Mouse (Mus musculus) MEL (cell line): ENCODE results near the gene 4930568D16Rik. TPM values are rescaled to one million over a fixed set of nuclear protein-coding genes. Genes with fewer than 3 reads are reported as not detected.

Experiments
- DNase-seq: peaks from one replicate; pipeline ENCODE4 v3.0.0; 2011; ENCODE audit warnings: low read depth, low spot score
- H3K27ac ChIP-seq: 2 replicates; pipeline ENCODE4 v1.5.1; 2012; ENCODE audit warnings: low read depth, mild to moderate bottlenecking, control low read depth, low read length, moderate library complexity; ENCODE audit not compliant: control insufficient read depth
- H3K27me3 ChIP-seq, 2 experiments: fragments of 150-350 bp in 1 of 2; sonication (generic) in 1 of 2; 2 replicates each; pipeline ENCODE4 v1.6.1; 2012; ENCODE audit warnings: low read length in 2 of 2, mild to moderate bottlenecking in 2 of 2, improper control_type of control experiment in 1 of 2, moderate library complexity in 1 of 2; ENCODE audit not compliant: insufficient read depth in 2 of 2, control insufficient read depth in 1 of 2
- H3K36me3 ChIP-seq, 2 experiments: 2 replicates each; pipeline ENCODE4 v1.6.1; 2012 to 2014; ENCODE audit warnings: low read length in 2 of 2, improper control_type of control experiment in 1 of 2, inconsistent platforms in 1 of 2, mild to moderate bottlenecking in 1 of 2; ENCODE audit not compliant: insufficient read depth in 2 of 2, control insufficient read depth in 1 of 2
- H3K4me1 ChIP-seq, 2 experiments: fragments of 150-350 bp in 1 of 2; sonication (generic) in 1 of 2; 2 replicates each; pipeline ENCODE4 v1.6.1; 2012; ENCODE audit warnings: low read length in 2 of 2, improper control_type of control experiment in 1 of 2, mild to moderate bottlenecking in 1 of 2; ENCODE audit not compliant: insufficient read depth in 2 of 2, control insufficient read depth in 1 of 2
- H3K4me3 ChIP-seq, 2 experiments: fragments of 150-350 bp in 1 of 2; sonication (generic) in 1 of 2; 2 replicates each; pipeline ENCODE4 v1.5.1; 2012; ENCODE audit warnings: low read depth in 2 of 2, low read length in 2 of 2, mild to moderate bottlenecking in 2 of 2, moderate library complexity in 2 of 2, control low read depth in 1 of 2, improper control_type of control experiment in 1 of 2; ENCODE audit not compliant: control insufficient read depth in 1 of 2, insufficient read depth in 1 of 2
- H3K79me2 ChIP-seq: 2 replicates; pipeline ENCODE4 v1.6.1; 2012; ENCODE audit warnings: mild to moderate bottlenecking, low read length, moderate library complexity; ENCODE audit not compliant: control insufficient read depth, poor library complexity, insufficient read depth
- H3K9ac ChIP-seq: 2 replicates; pipeline ENCODE4 v1.6.1; 2012; ENCODE audit warnings: low read depth, mild to moderate bottlenecking, control low read depth, low read length, moderate library complexity; ENCODE audit not compliant: control insufficient read depth, poor library complexity, severe bottlenecking
- H3K9me3 ChIP-seq: fragments of 150-350 bp; sonication (generic); replicated peaks from 2 replicates; pipeline ENCODE4 v1.6.1; 2012; ENCODE audit warnings: mild to moderate bottlenecking, low read length, improper control_type of control experiment, moderate library complexity; ENCODE audit not compliant: insufficient read depth
- CHD2 ChIP-seq: IDR thresholded peaks from 2 replicates; pipeline ENCODE4 v1.6.1; 2011; ENCODE audit warnings: low read length, improper control_type of control experiment
- CTCF ChIP-seq, 3 experiments: IDR thresholded peaks in 2 of 3; conservative IDR thresholded peaks in 1 of 3; 2 replicates each; pipeline ENCODE4 v1.5.1; 2011 to 2012; ENCODE audit warnings: low read length in 3 of 3, low read depth in 2 of 3, mild to moderate bottlenecking in 2 of 3, improper control_type of control experiment in 1 of 3, inconsistent platforms in 1 of 3, mixed read lengths in 1 of 3, moderate library complexity in 1 of 3; ENCODE audit not compliant: control insufficient read depth in 1 of 3, insufficient read depth in 1 of 3, poor library complexity in 1 of 3, severe bottlenecking in 1 of 3
- E2F4 ChIP-seq: IDR thresholded peaks from 2 replicates; pipeline ENCODE4 v1.6.1; 2011; ENCODE audit warnings: low read depth, low read length, improper control_type of control experiment, borderline replicate concordance
- EP300 ChIP-seq, 2 experiments: IDR thresholded peaks; 2 replicates each; pipeline ENCODE4 v1.6.1; 2011; ENCODE audit warnings: improper control_type of control experiment in 2 of 2, low read length in 2 of 2, low read depth in 1 of 2, mild to moderate bottlenecking in 1 of 2
- ETS1 ChIP-seq: IDR thresholded peaks from 2 replicates; pipeline ENCODE4 v1.6.1; 2012; ENCODE audit warnings: low read depth, mild to moderate bottlenecking, inconsistent platforms, low read length, improper control_type of control experiment, moderate library complexity
- GATA1 ChIP-seq: IDR thresholded peaks from 2 replicates; pipeline ENCODE4 v1.6.1; 2011; ENCODE audit warnings: low read depth, low read length, improper control_type of control experiment
- HCFC1 ChIP-seq: IDR thresholded peaks from 2 replicates; pipeline ENCODE4 v1.6.1; 2012; ENCODE audit warnings: low read depth, mild to moderate bottlenecking, inconsistent platforms, low read length, improper control_type of control experiment, moderate library complexity
- KAT2A ChIP-seq: conservative IDR thresholded peaks from 2 replicates; pipeline ENCODE4 v1.6.1; 2012; ENCODE audit warnings: low read depth, low read length, improper control_type of control experiment, inconsistent platforms
- MEF2A ChIP-seq: IDR thresholded peaks from 2 replicates; pipeline ENCODE4 v1.6.1; 2014; ENCODE audit warnings: low read depth, mild to moderate bottlenecking, inconsistent platforms, low read length, improper control_type of control experiment; ENCODE audit not compliant: poor library complexity, insufficient replicate concordance, severe bottlenecking; ENCODE audit errors: extremely low read depth
- MXI1 ChIP-seq: IDR thresholded peaks from 2 replicates; pipeline ENCODE4 v1.6.1; 2011; ENCODE audit warnings: mild to moderate bottlenecking, low read depth, low read length, improper control_type of control experiment
- MYC ChIP-seq: IDR thresholded peaks from 2 replicates; pipeline ENCODE4 v1.6.1; 2011; ENCODE audit warnings: low read depth, mild to moderate bottlenecking, low read length, improper control_type of control experiment, moderate library complexity
- NELFE ChIP-seq: IDR thresholded peaks from 2 replicates; pipeline ENCODE4 v1.6.1; 2011; ENCODE audit warnings: low read depth, low read length, improper control_type of control experiment
- NRF1 ChIP-seq: IDR thresholded peaks from 2 replicates; pipeline ENCODE4 v1.6.1; 2014; ENCODE audit warnings: low read depth, mild to moderate bottlenecking, inconsistent platforms, low read length, improper control_type of control experiment, moderate library complexity; ENCODE audit not compliant: poor library complexity, insufficient read depth, severe bottlenecking
- POLR2A ChIP-seq, 2 experiments: IDR thresholded peaks; 2 replicates each; pipeline ENCODE4 v1.6.1; 2011 to 2012; ENCODE audit warnings: low read length in 2 of 2, mild to moderate bottlenecking in 2 of 2, control low read depth in 1 of 2, improper control_type of control experiment in 1 of 2, low read depth in 1 of 2, moderate library complexity in 1 of 2; ENCODE audit not compliant: control insufficient read depth in 1 of 2, insufficient read depth in 1 of 2, poor library complexity in 1 of 2
- POLR2AphosphoS2 ChIP-seq: IDR thresholded peaks from 2 replicates; pipeline ENCODE4 v1.6.1; 2011; ENCODE audit warnings: low read length, improper control_type of control experiment
- RCOR1 ChIP-seq: IDR thresholded peaks from 2 replicates; pipeline ENCODE4 v1.6.1; 2012; ENCODE audit warnings: low read depth, mild to moderate bottlenecking, inconsistent platforms, low read length, improper control_type of control experiment
- SIN3A ChIP-seq: IDR thresholded peaks from 2 replicates; pipeline ENCODE4 v1.6.1; 2012; ENCODE audit warnings: low read length, improper control_type of control experiment, inconsistent platforms
- TAL1 ChIP-seq: IDR thresholded peaks from 2 replicates; pipeline ENCODE4 v1.6.1; 2012; ENCODE audit warnings: mild to moderate bottlenecking, inconsistent platforms, low read length, moderate library complexity, mixed read lengths
- TBP ChIP-seq: IDR thresholded peaks from 2 replicates; pipeline ENCODE4 v1.8.0; 2011; ENCODE audit warnings: low read depth, low read length, improper control_type of control experiment
- TCF12 ChIP-seq: IDR thresholded peaks from 2 replicates; pipeline ENCODE4 v1.6.1; 2014; ENCODE audit warnings: low read depth, mild to moderate bottlenecking, inconsistent platforms, low read length, improper control_type of control experiment, moderate library complexity
- UBTF ChIP-seq: IDR thresholded peaks from 2 replicates; pipeline ENCODE4 v1.6.1; 2012; ENCODE audit warnings: low read depth, mild to moderate bottlenecking, inconsistent platforms, low read length, improper control_type of control experiment, moderate library complexity, borderline replicate concordance; ENCODE audit not compliant: insufficient read depth
- USF1 ChIP-seq: IDR thresholded peaks from 2 replicates; pipeline ENCODE4 v1.6.1; 2014; ENCODE audit warnings: low read depth, mild to moderate bottlenecking, inconsistent platforms, low read length, improper control_type of control experiment, moderate library complexity
- USF2 ChIP-seq, 2 experiments: IDR thresholded peaks; 2 replicates each; pipeline ENCODE4 v1.6.1; 2011 to 2012; ENCODE audit warnings: improper control_type of control experiment in 2 of 2, low read length in 2 of 2, borderline replicate concordance in 1 of 2, inconsistent platforms in 1 of 2, low read depth in 1 of 2, mild to moderate bottlenecking in 1 of 2; ENCODE audit not compliant: insufficient read depth in 1 of 2
- ZKSCAN1 ChIP-seq: IDR thresholded peaks from 2 replicates; pipeline ENCODE4 v1.6.1; 2012; ENCODE audit warnings: low read depth, mild to moderate bottlenecking, inconsistent platforms, low read length, improper control_type of control experiment, moderate library complexity
- ZMIZ1 ChIP-seq: IDR thresholded peaks from 2 replicates; pipeline ENCODE4 v1.6.1; 2012; ENCODE audit warnings: low read depth, mild to moderate bottlenecking, inconsistent platforms, low read length, improper control_type of control experiment, moderate library complexity
- polyA plus RNA-seq, 2 experiments: library from polyadenylated mRNA; stranded (reverse) in 1 of 2; unstranded in 1 of 2; fragments of >175 nt in 1 of 2; fragments of >200 nt in 1 of 2; gene quantifications; 2 replicates each; pipeline versions ENCODE4 v1.2.1 to v1.2.4; 2012; ENCODE audit warnings: low replicate concordance in 2 of 2, low read depth in 1 of 2; ENCODE audit not compliant: insufficient read length in 2 of 2, insufficient read depth in 1 of 2, missing spikeins in 1 of 2
- total RNA-seq: library from RNA; depleted of rRNA; stranded (reverse); fragments of 300-350 nt; gene quantifications from 2 replicates; pipeline ENCODE4 v1.2.3, GENCODE M21; 2012

The 4930568D16Rik gene
- total and polyA plus RNA-seq, 3 experiments: not detected

DNA sequence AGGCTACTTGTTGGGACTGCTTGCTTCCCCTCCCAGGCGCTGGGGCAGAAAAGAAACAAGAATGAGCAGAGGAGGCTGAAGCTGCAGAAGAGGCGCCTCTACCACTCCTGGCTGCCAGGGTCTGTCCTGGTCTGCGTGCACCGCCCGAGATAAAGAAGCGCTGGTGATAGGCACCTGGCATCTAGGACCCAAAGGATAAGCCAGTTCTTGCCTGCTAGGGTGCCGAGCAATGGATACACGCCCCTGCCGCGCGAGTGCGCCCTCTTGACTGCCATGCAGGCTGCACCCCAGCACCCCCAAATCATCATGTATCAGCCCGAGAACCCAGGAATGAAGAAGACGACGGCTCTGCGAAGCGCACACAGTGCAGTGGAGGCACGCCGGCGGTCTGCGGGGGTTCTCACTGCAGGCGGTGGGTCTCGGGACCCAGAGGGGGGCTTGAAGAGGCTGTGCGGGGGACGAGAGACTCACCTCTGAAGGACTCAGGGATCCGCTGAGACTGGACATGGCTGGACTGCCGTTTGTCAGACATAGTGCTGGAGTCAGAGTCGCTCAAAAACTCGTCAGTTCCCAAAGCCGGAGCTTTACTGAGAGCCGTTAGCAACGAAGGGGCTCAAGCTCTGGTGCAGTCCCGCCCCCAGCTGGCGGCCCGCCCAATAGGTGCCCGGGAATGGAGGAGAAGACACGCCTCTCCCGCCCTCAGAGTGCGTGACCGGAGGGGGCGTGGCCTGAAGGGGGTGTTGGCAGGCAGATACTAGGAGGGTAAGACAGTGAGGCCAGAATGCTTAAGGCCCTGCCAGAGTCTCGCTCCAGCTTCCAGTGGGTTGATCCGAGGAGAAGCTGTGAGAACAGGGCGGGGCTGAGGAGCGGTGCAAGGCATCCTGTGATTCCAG lies 30.9 kb downstream of the 4930568D16Rik start, which contains the start of gene Stom:
Gene Stom (minus strand): TSS at position 589 of the 893 bp plus-strand sequence.
- Histone ChIP-seq H3K4me3 (peak within 1 kb of the TSS; percentile 73 to 79), H3K79me2 (peaks cover 6% of the 10 kb centered on the region), H3K27me3 (no peaks in the 10 kb centered on the region), H3K36me3 (peaks cover 0 to 26% of the 10 kb centered on the region in 2 experiments; a peak in 2 of 4 replicates), H3K27ac (peak within 1 kb of the TSS; percentile 92), H3K9ac (peak within 1 kb of the TSS; percentile 79), H3K9me3 (no peaks in the 10 kb centered on the region), H3K4me1 (peaks cover 8 to 16% of the 10 kb centered on the region in 2 experiments)
- DNase-seq: peak; percentile 99
- TF ChIP-seq EP300 (IDR thresholded peaks at IDR 0.05; ENCODE audit: low read depth in 1 of 2, low read length in 2 of 2) (peak; percentile 57 to 83; a peak in 3 of 4 replicates), ETS1 (peak; percentile 62; the same call in 1 of the 2 replicates), CHD2 (no peak), KAT2A (no peak), USF2 (IDR thresholded peaks at IDR 0.05; ENCODE audit: borderline replicate concordance in 1 of 2, insufficient read depth in 1 of 2, low read depth in 1 of 2, low read length in 2 of 2) (no peak), TBP (peak; percentile 75), POLR2AphosphoS2 (peak; percentile 84; the same call in 1 of the 2 replicates), POLR2A (IDR thresholded peaks at IDR 0.05; ENCODE audit: control insufficient read depth in 1 of 2, insufficient read depth in 1 of 2, low read depth in 1 of 2, low read length in 2 of 2, poor library complexity in 1 of 2) (peak; percentile 35 to 93; a peak in 2 of 4 replicates), TCF12 (peak; percentile 88), MEF2A (no peak), UBTF (peak; percentile 68; the same call in 1 of the 2 replicates), NRF1 (0 out of 2 replicates have a peak, but pooled peaks have one; percentile 17), USF1 (peak; percentile 41; the same call in 1 of the 2 replicates), ZMIZ1 (no peak; the same call in 1 of the 2 replicates), MYC (peak; percentile 53; the same call in 1 of the 2 replicates), HCFC1 (0 out of 2 replicates have a peak, but pooled peaks have one; percentile 5), TAL1 (peak; percentile 93), E2F4 (no peak), GATA1 (peak; percentile 84), NELFE (peak; percentile 86), ZKSCAN1 (no peak), MXI1 (peak; percentile 41), SIN3A (peak; percentile 73), RCOR1 (0 out of 2 replicates have a peak, but pooled peaks have one; percentile 5), CTCF (IDR thresholded peaks at IDR 0.05 in 2 of 3, conservative IDR thresholded peaks at IDR 0.05 in 1 of 3; ENCODE audit: control insufficient read depth in 1 of 3, insufficient read depth in 1 of 3, low read depth in 2 of 3, low read length in 3 of 3, poor library complexity in 1 of 3, severe bottlenecking in 1 of 3) (peak in 2 of 3 experiments; percentile 21 to 39; a peak in 4 of 6 replicates)
